Mouse (Mus musculus) testis, postnatal 10 days (tissue): ENCODE data around the gene Mgst2.

Source experiments
- DNase-seq: peaks from one replicate; pipeline ENCODE4 v3.0.0; 2021; ENCODE audit warnings: low spot score

The Mgst2 gene

GRCm38 (mm10) chr3:51654303-51655055, 5.7 kb upstream of the Mgst2 start:
- no peak for DNase-seq

- DNase-seq = no peak
Measured at GRCm38 (mm10) chr3:51659415-51659814, 745 bp upstream of the Mgst2 start.

- DNase-seq = no peak
Measured at GRCm38 (mm10) chr3:51660821-51661276, 689 bp downstream of the Mgst2 start.

GRCm38 (mm10) chr3:51661376-51661775, 1.2 kb downstream of the Mgst2 start:
- DNase-seq = no peak

- DNase-seq = no peak
Measured at GRCm38 (mm10) chr3:51661880-51662550, 1.9 kb downstream of the Mgst2 start.

- no peak for DNase-seq
Measured at GRCm38 (mm10) chr3:51662557-51662956, 2.4 kb downstream of the Mgst2 start.

GRCm38 (mm10) chr3:51668607-51669006, 8.4 kb downstream of the Mgst2 start:
- no peak for DNase-seq

- no peak for DNase-seq
Measured at GRCm38 (mm10) chr3:51670414-51671070, 10.4 kb downstream of the Mgst2 start.

- no peak for DNase-seq
Measured at GRCm38 (mm10) chr3:51671071-51671469, 10.9 kb downstream of the Mgst2 start.

- no peak for DNase-seq
Measured at GRCm38 (mm10) chr3:51672631-51673030, 12.5 kb downstream of the Mgst2 start.

GRCm38 (mm10) chr3:51673408-51674086, 13.4 kb downstream of the Mgst2 start:
- peak; percentile 70 for DNase-seq

- DNase-seq = no peak
Measured at GRCm38 (mm10) chr3:51674963-51675362, 14.8 kb downstream of the Mgst2 start.

GRCm38 (mm10) chr3:51685539-51685938, 25.4 kb downstream of the Mgst2 start:
- DNase-seq = no peak

GRCm38 (mm10) chr3:51686316-51686715, 26.2 kb downstream of the Mgst2 start:
- no peak for DNase-seq

GRCm38 (mm10) chr3:51686791-51687190, 26.6 kb downstream of the Mgst2 start:
- DNase-seq = no peak

GRCm38 (mm10) chr3:51688725-51689124, 28.6 kb downstream of the Mgst2 start:
- DNase-seq = no peak

- DNase-seq = no peak
Measured at GRCm38 (mm10) chr3:51693196-51693595, 33.0 kb downstream of the Mgst2 start.

GRCm38 (mm10) chr3:51694576-51694975, 34.4 kb downstream of the Mgst2 start:
- no peak for DNase-seq

- no peak for DNase-seq
Measured at GRCm38 (mm10) chr3:51695713-51696112, 35.6 kb downstream of the Mgst2 start.

- DNase-seq = no peak
Measured at GRCm38 (mm10) chr3:51697931-51698330, 37.8 kb downstream of the Mgst2 start.

GRCm38 (mm10) chr3:51700123-51700522, 40.0 kb downstream of the Mgst2 start:
- no peak for DNase-seq

GRCm38 (mm10) chr3:51700731-51701280, 40.6 kb downstream of the Mgst2 start:
- no peak for DNase-seq
